In the genomic region with DNA sequence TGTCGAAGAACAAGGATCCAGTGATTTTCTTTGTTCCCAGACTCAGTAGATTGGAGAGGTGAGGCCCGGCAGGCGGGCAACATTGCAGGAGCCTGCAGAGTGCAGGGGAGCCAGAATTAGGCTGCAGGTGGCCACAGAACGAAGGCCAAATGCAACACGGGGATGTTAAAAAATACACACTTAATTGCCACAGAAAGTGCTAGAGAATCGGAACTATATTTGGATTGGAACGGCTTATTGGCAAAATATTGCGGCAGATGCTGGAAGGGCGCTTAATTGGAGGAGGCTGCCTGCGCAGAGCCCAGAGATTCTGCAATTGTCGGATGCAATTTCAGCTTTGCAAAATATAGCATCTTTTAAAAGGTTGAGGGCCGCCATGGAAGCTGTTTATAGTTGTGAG, we compare ENCODE assay signal across 18 mouse cellular contexts. TPM values are rescaled to one million over a fixed set of nuclear protein-coding genes. Genes with fewer than 3 reads are reported as not detected.
DNase-seq lines count a peak whose midpoint lies in the region; ATAC-seq lines count a peak whose summit lies in the region.
"Had no signal": no experiment of that assay in that cellular context is flagged by ENCODE, and none has a peak within 500 bp of the region (broad histone marks: within the 10 kb centered on the region; RNA-seq: fewer than 3 reads in every experiment).

No protein-coding gene starts in this region.

- H3K9ac ChIP-seq in forebrain, embryonic 15.5 days (replicated peaks) = no peak overlapping the region
- H3K9ac ChIP-seq: embryonic facial prominence, embryonic 12.5 days; heart, embryonic 13.5 days; liver, embryonic 14.5 days had no signal

- H3K27me3 ChIP-seq in forebrain, embryonic 15.5 days = no peaks in the 10 kb centered on the region
- H3K27me3 ChIP-seq in forebrain, embryonic 10.5 days (ENCODE audit: poor library complexity, severe bottlenecking) = no peaks in the 10 kb centered on the region
- H3K27me3 ChIP-seq: embryonic facial prominence, embryonic 12.5 days; heart, embryonic 13.5 days had no signal

- H3K4me2 ChIP-seq in forebrain, embryonic 15.5 days (replicated peaks) = no peak overlapping the region
- H3K4me2 ChIP-seq: embryonic facial prominence, embryonic 12.5 days; heart, embryonic 13.5 days had no signal

- H3K9me3 ChIP-seq in forebrain, embryonic 15.5 days = no peaks in the 10 kb centered on the region
- no peaks in the 10 kb centered on the region for H3K9me3 ChIP-seq in forebrain, embryonic 10.5 days
- H3K9me3 ChIP-seq: embryonic facial prominence, embryonic 12.5 days; heart, embryonic 13.5 days; hindbrain, embryonic 10.5 days had no signal

- H3K4me1 ChIP-seq in forebrain, embryonic 15.5 days = no peaks in the 10 kb centered on the region
- no peaks in the 10 kb centered on the region for H3K4me1 ChIP-seq in forebrain, embryonic 10.5 days
- H3K4me1 ChIP-seq: embryonic facial prominence, embryonic 12.5 days; heart, embryonic 13.5 days; hindbrain, embryonic 10.5 days had no signal

- ATAC-seq in forebrain, embryonic 15.5 days (replicated peaks) = peak; percentile 60; the same call in 1 of the 2 replicates

- peak overlapping the region; percentile 56 for H3K27ac ChIP-seq in forebrain, embryonic 15.5 days (replicated peaks)
- no peak overlapping the region for H3K27ac ChIP-seq in forebrain, embryonic 10.5 days
- H3K27ac ChIP-seq: embryonic facial prominence, embryonic 12.5 days; heart, embryonic 13.5 days; hindbrain, embryonic 10.5 days; liver, embryonic 14.5 days had no signal

- no peak for DNase-seq in forebrain, embryonic 10.5 days (ENCODE audit: extremely low spot score, low spot score)
- DNase-seq in brain, adult 2 months (ENCODE audit: low read depth, low spot score) = peak; percentile 81
- peak; percentile 27 to 33 for DNase-seq in cerebellum, postnatal 36 days
- DNase-seq in left cerebral cortex, postnatal 25 days (ENCODE audit: low spot score in 2 of 2) = peak; percentile 44 to 64
- DNase-seq in embryo, embryonic 11 days = no peak
- no peak for DNase-seq in testis, postnatal 14 days (ENCODE audit: low spot score)
- DNase-seq: adrenal gland, postnatal 14 days; kidney, adult 11 months; kidney, postnatal 14 days; lung, postnatal 10 days; thymus, postnatal 4 days had no signal

- intact Hi-C loops in left cerebral cortex, postnatal 25 days (cut with DNase I) = loop anchor here (5.0 kb wide), 1 partner anchor 40 kb away; no protein-coding TSS in a partner anchor

- WGBS in forebrain, embryonic 15.5 days = 76% methylated on average over 12 of the region's 12 CpGs
- WGBS in forebrain, embryonic 10.5 days = 90% methylated on average over 12 of the region's 12 CpGs

- no peak overlapping the region for H3K4me3 ChIP-seq in forebrain, embryonic 15.5 days
- H3K4me3 ChIP-seq in forebrain, embryonic 10.5 days = no peak overlapping the region
- H3K4me3 ChIP-seq: embryonic facial prominence, embryonic 12.5 days; heart, embryonic 13.5 days; hindbrain, embryonic 10.5 days; myocyte had no signal

- no peaks in the 10 kb centered on the region for H3K36me3 ChIP-seq in forebrain, embryonic 15.5 days
- no peaks in the 10 kb centered on the region for H3K36me3 ChIP-seq in forebrain, embryonic 10.5 days (replicated peaks)
- H3K36me3 ChIP-seq: embryonic facial prominence, embryonic 12.5 days; G1E; heart, embryonic 13.5 days; hindbrain, embryonic 10.5 days had no signal

RNA-seq across cellular contexts. Expression of a gene that starts 46.4 kb away (rescaled TPM):
- polyA plus RNA-seq in forebrain, embryonic 15.5 days (2015; fragmentation: Nextera tagmentation; extraction: Ambion mirVana) = 5.7 and 6.9 TPM in 2 replicates
- 0.66 and 0.86 TPM in 2 replicates for polyA plus RNA-seq in forebrain, embryonic 10.5 days (2016; fragmentation: Nextera tagmentation; extraction: Ambion mirVana)
- total RNA-seq in left cerebral cortex, postnatal 25 days (2021) = 100 to 1,000 TPM; 245 to 264 TPM
- polyA plus RNA-seq: G1E had no signal

Comparison
In these comparisons a context has a peak if more than half of its experiments do, and no peak if none do; other contexts are left out.
1. DNase-seq: peak in brain, adult 2 months (single experiment), cerebellum, postnatal 36 days (2 of 2) and left cerebral cortex, postnatal 25 days (2 of 2); none in forebrain, embryonic 10.5 days (single experiment), embryo, embryonic 11 days (single experiment) and testis, postnatal 14 days (single experiment).